Mouse (Mus musculus): ENCODE measurements around the gene Resp18. TPM values are rescaled to one million over a fixed set of nuclear protein-coding genes. Genes with fewer than 3 reads are reported as not detected.

The Resp18 gene
- polyA plus RNA-seq, 1 experiment from 2014 or later: 7.2 TPM

DNA sequence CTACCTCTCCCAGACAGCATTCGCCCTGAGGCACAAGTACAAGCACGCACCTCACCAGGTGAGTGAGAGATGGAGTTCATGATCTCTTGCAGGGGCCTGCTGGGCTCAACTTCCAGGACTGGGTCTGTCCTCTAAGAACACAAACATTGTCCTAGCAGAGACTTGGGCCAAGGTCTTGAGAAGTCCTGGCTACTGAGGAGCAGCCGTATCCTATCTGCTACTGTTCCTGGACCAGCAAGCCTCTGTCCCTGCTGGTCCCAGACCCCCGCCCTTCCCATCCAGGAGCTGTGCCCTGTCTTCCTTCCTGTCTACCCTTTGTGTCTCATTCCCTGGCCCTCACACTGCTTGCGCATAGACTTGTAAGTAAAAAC, 15.1 kb upstream of the Resp18 start:
- Histone ChIP-seq H3K27ac (replicated peaks) (no peak overlapping the region), H3K4me3 (no peak overlapping the region), H3K27me3 (ENCODE audit: low read depth, poor library complexity, severe bottlenecking) (no peaks in the 10 kb centered on the region), H3K36me3 (no peaks in the 10 kb centered on the region), H3K9me3 (replicated peaks) (no peaks in the 10 kb centered on the region), H3K4me1 (peaks cover 33% of the 10 kb centered on the region)
- no peak for DNase-seq (ENCODE audit: low spot score)
- WGBS: 84% methylated on average over 5 of the region's 5 CpGs

DNA sequence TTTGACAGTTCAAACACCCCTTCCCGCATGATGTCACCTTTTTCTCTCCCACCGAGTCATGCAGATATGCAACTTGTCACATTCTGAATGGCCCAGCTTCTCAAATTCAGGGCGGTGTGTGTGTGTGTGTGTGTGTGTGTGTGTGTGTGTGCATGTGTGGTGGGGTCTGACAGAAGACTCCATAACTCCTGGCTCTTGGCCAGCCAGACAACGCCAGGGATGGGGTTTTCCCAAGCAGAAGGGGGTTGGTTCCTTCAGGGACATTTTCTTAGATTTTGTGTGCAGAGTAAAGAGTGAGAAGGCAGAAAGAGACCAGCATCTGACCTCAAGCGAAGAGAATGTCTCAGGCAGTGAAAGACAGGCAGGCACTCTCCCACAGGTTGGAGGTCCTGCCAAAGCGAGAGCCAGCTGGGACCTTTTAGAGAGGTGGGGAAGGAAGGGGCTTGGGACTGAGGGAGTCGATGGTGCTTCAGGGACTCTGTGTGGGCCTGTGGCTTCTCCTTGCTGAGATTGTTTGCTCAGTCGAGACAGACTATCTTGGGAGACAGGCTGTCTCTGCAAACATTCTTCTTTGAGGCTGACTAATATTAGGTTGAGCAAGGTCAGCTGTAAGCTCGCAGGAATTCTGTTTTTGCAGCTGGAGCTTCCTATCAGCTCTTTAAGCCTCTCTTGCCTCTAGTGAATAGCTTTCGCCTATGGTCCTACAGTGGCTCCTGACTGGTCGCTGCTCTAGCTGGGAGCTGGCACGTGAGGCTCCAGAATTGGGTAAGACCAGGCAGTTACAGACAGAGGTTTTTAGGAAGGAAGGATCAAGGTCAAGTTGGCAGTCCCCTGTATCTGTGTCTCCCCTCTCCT, 14.5 kb upstream of the Resp18 start:
- H3K4me1 ChIP-seq: peaks cover 33% of the 10 kb centered on the region
- peak overlapping the region; percentile 24; the same call in 1 of the 2 replicates for H3K27ac ChIP-seq (replicated peaks)
- no peaks in the 10 kb centered on the region for H3K36me3 ChIP-seq
- H3K4me3 ChIP-seq: no peak overlapping the region
- H3K9me3 ChIP-seq (replicated peaks): no peaks in the 10 kb centered on the region
- no peak for DNase-seq (ENCODE audit: low spot score)
- no peaks in the 10 kb centered on the region for H3K27me3 ChIP-seq (ENCODE audit: low read depth, poor library complexity, severe bottlenecking)
- 68% methylated on average over 12 of the region's 12 CpGs for WGBS

DNA sequence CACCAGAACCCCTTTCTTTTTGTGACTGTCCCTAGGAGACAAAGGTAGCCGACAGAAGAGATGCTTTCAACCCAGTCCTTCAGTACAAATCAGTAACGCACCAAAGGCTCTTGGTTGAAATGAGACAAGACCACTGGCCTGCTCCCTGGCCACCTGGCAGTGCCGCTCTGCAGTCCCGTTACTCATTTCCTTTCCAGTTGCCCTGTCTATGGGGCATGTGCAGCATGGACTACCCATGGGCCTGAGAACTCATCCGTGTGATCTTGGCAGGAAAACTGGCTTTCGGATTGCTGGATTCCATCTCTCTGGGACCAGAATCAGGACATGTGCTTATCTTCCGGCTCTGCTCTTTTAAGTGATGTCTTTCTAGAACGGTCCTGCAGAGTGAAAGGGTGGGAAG, 13.1 kb upstream of the Resp18 start:
- 89% methylated on average over 8 of the region's 8 CpGs for WGBS
- no peak for DNase-seq (ENCODE audit: low spot score)
- Histone ChIP-seq H3K27me3 (ENCODE audit: low read depth, poor library complexity, severe bottlenecking) (no peaks in the 10 kb centered on the region), H3K4me3 (no peak overlapping the region), H3K36me3 (no peaks in the 10 kb centered on the region), H3K9me3 (replicated peaks) (no peaks in the 10 kb centered on the region), H3K27ac (replicated peaks) (no peak overlapping the region), H3K4me1 (peaks cover 33% of the 10 kb centered on the region)

DNA sequence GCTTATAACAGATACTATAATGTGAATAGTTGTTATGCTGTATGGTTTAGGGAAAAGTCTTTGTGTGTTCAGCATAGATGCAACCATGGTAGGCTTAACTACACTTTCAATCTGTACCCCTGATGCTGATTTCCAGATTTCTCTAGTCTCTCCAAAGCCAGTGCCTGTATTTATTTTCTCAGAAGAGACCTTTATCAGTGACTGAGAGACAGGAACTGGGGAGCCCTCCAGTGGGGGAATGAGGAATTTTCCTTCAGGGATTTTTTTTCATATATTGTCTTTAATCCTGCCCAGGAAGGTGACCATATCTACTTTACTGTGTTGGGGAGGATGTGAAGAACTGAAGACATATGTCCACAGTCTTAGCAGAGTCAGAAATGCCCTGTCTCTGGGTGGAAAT, 12.4 kb upstream of the Resp18 start:
- no peaks in the 10 kb centered on the region for H3K27me3 ChIP-seq (ENCODE audit: low read depth, poor library complexity, severe bottlenecking)
- H3K4me3 ChIP-seq: no peak overlapping the region
- H3K9me3 ChIP-seq (replicated peaks): no peaks in the 10 kb centered on the region
- no peak for DNase-seq (ENCODE audit: low spot score)
- peaks cover 33% of the 10 kb centered on the region for H3K4me1 ChIP-seq
- no peaks in the 10 kb centered on the region for H3K36me3 ChIP-seq
- peak overlapping the region; percentile 63; the same call in 1 of the 2 replicates for H3K27ac ChIP-seq (replicated peaks)

DNA sequence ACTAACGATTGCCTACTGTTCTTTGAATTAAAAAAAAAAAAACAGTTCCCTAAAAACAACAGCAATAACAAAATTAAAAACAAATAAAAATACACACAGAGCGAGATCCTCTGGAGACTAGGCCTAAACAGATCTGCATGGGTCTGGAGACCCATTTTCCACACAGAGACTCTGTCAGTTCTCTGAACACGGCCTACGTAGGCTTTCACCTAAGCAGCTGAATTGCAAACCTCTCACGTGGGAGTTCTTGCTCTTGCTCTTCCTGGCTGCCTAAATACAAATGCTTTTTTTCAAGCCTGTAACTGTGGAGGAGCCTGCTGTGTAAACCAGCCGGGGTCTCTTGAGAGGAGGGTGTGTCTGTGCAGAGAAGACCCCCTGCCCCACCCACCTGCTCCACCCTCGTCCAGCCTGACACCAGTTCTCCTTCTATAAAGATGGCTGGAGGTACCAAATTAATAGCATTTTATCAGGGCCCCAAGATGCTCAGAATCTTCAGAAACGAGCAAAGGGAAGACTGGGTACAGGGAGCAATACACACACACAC, 11.7 kb upstream of the Resp18 start:
- H3K27me3 ChIP-seq (ENCODE audit: low read depth, poor library complexity, severe bottlenecking): no peaks in the 10 kb centered on the region
- no peak for DNase-seq (ENCODE audit: low spot score)
- no peaks in the 10 kb centered on the region for H3K36me3 ChIP-seq
- H3K27ac ChIP-seq (replicated peaks): peak overlapping the region; percentile 63
- H3K4me3 ChIP-seq: no peak overlapping the region; the same call in 1 of the 2 replicates
- H3K4me1 ChIP-seq: peaks cover 33% of the 10 kb centered on the region
- H3K9me3 ChIP-seq (replicated peaks): no peaks in the 10 kb centered on the region
- 52% methylated on average over 8 of the region's 8 CpGs for WGBS

DNA sequence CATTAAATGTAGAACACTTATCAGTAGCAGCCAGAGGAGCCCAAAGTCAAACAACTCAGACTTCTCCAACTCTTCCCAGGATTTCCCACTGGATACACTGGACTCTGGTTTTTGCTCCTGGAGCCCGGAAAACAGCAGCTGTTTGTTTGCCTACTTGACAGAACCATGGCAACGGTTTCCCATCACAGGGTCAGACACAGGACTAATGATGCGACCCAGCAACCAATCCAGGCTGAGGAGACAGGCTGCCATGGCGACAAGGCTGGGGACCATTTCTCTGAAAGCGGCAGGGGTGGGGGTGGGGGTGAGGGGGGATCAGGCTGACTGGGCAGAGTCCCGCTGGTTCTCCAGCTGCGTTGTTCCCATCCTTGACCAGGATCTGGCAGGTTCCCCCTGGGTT, 11.2 kb upstream of the Resp18 start:
- Histone ChIP-seq H3K27ac (replicated peaks) (peak overlapping the region; percentile 63), H3K9me3 (replicated peaks) (no peaks in the 10 kb centered on the region), H3K4me1 (peaks cover 33% of the 10 kb centered on the region), H3K27me3 (ENCODE audit: low read depth, poor library complexity, severe bottlenecking) (no peaks in the 10 kb centered on the region), H3K4me3 (no peak overlapping the region), H3K36me3 (no peaks in the 10 kb centered on the region)
- DNase-seq (ENCODE audit: low spot score): peak; percentile 83
- 4% methylated on average over 7 of the region's 7 CpGs for WGBS

DNA sequence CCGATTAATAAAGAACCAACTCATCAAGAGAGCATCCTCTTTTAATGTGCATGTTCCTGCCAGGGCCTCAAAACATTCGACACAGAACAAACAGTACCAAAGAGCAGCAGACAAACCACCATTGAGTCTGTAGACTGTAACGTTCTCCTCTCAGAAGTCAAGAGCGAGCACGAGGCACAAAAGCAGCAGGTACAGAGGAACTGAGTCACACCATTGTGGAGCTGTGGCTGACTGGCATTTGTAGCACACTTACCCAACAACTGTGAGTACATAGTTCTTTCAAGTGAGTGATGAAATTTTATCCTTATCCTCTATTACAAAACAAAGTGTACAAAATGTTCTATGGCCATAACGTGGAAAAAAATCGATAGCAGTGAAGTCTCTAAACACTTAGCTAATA, 6.7 kb upstream of the Resp18 start:
- Histone ChIP-seq H3K36me3 (no peaks in the 10 kb centered on the region), H3K9me3 (replicated peaks) (peaks cover 14% of the 10 kb centered on the region), H3K27me3 (ENCODE audit: low read depth, poor library complexity, severe bottlenecking) (no peaks in the 10 kb centered on the region), H3K4me1 (peaks cover 15% of the 10 kb centered on the region), H3K27ac (replicated peaks) (no peak overlapping the region), H3K4me3 (no peak overlapping the region)
- 89% methylated on average over 7 of the region's 7 CpGs for WGBS
- DNase-seq (ENCODE audit: low spot score): no peak

DNA sequence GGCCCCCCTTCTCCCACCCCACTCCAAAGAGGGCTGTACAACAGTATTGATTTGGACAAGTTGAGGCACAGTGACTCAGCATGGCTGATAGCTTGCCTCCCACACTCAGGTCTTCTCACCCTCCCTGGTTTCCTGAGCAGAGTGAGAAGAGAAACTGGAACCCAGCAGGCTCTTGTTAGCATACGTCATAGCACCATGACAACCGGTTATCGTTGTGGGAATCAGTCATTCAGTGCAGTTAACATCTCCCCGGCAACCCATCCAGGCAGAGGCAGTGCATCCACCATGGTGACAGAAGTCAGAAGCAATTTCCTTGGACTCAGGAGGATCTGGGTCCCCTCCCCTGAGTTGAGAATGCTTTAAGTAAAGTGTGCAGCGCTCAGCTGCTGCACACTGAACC, 4.8 kb upstream of the Resp18 start:
- no peak overlapping the region for H3K4me3 ChIP-seq
- H3K9me3 ChIP-seq (replicated peaks): peaks cover 14% of the 10 kb centered on the region
- no peak for DNase-seq (ENCODE audit: low spot score)
- 77% methylated on average over 5 of the region's 5 CpGs for WGBS
- H3K36me3 ChIP-seq: no peaks in the 10 kb centered on the region
- no peak overlapping the region for H3K27ac ChIP-seq (replicated peaks)
- H3K4me1 ChIP-seq: peaks cover 4% of the 10 kb centered on the region; the same call in 1 of the 2 replicates
- peaks cover 8% of the 10 kb centered on the region for H3K27me3 ChIP-seq (ENCODE audit: low read depth, poor library complexity, severe bottlenecking)

DNA sequence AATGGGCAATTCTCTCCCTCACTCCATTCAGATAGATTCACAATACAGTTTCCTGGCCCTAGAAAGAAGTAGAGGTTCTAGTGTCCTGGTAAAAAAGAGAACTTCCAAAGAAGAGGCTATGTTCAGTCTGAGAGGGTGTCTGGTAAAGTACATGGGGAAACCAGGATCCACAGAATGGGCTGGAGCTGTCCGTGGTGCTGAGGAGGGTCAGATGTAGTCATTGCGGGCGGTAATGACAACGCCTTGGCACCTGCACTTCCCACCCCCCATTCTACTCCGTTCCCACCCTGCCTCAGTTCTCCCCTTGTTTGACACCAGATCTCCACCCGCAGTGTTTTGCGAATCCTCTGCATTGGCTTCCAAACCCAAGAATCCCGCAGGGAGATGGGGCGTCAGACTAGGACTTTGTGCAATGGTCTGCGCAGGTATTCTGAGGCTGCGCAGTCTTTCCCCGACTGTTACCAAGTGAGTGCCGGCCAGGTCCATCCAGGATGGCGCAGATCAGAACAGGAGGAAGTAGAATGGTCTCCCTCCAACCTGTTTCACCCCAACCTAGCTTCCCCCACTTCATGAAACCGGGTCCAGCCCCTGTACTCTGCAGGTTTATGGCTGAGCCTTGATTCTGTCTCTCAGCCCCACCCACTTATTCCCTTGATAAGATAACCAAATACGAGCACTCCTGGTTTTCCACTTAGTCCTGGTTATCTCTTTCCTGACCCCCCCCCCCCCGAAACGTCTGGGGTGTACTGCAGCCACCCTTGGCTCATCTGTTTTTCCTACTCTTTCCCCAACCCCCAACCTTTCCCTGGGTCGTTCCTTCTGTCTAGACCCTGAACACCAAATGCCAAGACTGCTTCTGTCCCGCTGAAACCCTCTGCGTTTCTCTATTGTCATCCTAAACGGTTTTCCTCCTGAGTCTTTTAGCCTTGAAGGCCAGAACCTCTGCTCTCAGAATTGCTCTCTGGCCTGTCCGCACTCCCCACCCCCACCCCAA, 723 bp downstream of the Resp18 start:
- peaks cover 14% of the 10 kb centered on the region for H3K9me3 ChIP-seq (replicated peaks)
- WGBS: 4% methylated on average over 23 of the region's 23 CpGs
- DNase-seq (ENCODE audit: low spot score): peak; percentile 60
- H3K4me3 ChIP-seq: peak overlapping the region; percentile 41
- H3K4me1 ChIP-seq: peaks cover 12% of the 10 kb centered on the region; the same call in 1 of the 2 replicates
- peaks cover 39% of the 10 kb centered on the region for H3K27me3 ChIP-seq (ENCODE audit: low read depth, poor library complexity, severe bottlenecking)
- H3K27ac ChIP-seq (replicated peaks): no peak overlapping the region
- no peaks in the 10 kb centered on the region for H3K36me3 ChIP-seq

DNA sequence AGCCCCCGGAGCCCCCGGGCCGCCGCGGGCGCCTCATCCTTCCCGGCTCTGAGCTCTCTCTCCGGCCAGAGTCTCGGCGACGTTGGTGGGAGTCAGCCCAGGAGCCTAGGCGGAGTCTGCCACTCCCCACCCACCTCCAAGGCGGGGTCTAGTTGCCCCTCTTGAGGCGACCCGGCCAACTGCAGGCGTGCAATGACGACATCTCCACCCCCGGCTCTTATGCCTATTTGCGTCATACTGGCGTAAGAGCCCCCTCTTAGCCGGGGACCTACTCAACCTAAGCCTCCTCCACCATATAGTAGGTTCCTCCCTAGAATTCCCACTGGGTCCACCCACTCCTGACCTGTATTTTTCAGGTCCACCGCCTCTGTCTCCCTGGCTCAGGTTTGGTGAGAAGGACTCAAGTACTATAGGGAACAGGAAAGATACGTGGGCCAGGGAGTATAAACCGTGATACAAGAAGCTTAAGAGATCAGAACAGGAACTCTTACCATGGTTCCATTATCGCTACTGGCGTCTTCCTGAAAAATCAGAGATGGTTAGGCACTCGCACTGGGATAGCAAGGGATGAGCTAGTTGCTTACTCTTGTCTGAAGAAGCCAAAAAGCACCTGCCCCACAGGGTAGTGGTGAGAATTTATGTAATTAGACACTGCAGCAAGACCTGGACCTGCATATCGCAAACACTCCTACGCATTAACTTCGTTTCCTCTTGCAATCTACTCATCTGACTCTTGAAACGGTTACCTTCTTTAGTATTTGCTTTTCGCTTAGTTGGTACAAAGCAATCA, 13.9 kb downstream of the Resp18 start, which contains the start of gene Ptprn:
Gene Ptprn (minus strand): TSS at position 412 of the 790 bp plus-strand sequence.
- Histone ChIP-seq H3K4me1 (peaks cover 16% of the 10 kb centered on the region), H3K4me3 (peak within 1 kb of the TSS; percentile 56), H3K9me3 (replicated peaks) (no peaks in the 10 kb centered on the region), H3K27me3 (ENCODE audit: low read depth, poor library complexity, severe bottlenecking) (peaks cover 54% of the 10 kb centered on the region), H3K36me3 (no peaks in the 10 kb centered on the region), H3K27ac (replicated peaks) (no peak within 1 kb of the TSS)
- 11% methylated on average over 32 of the region's 32 CpGs for WGBS
- peak; percentile 44 for DNase-seq (ENCODE audit: low spot score)

DNA sequence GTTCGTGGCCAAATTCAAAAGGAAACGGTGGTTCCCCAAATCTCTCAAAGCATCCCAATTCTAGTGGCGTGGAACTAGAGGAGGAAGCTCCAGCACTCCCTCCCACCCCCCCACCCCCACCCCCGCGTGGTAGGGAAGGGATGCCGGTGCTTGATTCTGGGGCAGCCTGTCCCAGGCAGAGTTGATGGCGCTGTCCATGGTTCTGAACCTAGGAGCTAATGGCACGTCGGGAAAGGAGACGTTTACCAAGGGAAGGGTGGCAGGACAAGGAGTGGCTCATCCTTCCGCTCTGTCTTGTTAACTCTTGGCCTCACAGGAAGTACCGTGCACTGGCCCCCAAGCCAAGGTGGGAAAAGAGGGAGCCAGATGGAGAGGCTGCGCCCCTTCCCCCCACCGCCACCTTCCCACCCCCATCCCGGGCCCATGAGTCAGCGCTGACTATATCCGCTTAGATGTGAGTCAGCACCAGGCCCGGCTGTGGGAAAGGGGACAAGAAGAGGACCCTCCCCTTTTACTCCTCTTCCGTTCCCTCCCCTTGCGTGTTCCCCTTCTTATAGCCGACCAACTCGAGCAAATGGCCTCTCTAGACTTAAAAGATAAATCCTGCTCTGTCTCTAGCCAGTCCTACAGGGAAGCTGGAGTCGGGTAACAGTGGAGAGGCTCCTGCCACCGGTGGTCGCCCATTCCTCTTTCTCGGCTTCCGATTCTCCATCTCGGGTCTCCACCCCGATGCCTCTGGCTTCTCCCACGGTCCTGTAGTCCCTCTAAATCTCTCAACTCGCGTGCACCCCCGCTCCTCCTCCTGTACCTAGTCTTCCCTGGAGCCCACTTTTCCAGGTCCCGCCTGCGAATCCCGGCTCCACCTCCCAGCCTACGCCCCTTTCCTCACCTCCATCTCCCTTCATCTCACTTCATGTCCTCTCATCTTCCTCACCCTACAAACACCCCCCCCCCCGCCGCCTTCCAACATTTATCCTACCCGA, 15.0 kb downstream of the Resp18 start:
- peak overlapping the region; percentile 56 for H3K4me3 ChIP-seq
- H3K27me3 ChIP-seq (ENCODE audit: low read depth, poor library complexity, severe bottlenecking): peaks cover 56% of the 10 kb centered on the region
- DNase-seq (ENCODE audit: low spot score): peak; percentile 73
- peaks cover 16% of the 10 kb centered on the region for H3K4me1 ChIP-seq
- H3K9me3 ChIP-seq (replicated peaks): no peaks in the 10 kb centered on the region
- WGBS: 2% methylated on average over 40 of the region's 40 CpGs
- H3K27ac ChIP-seq (replicated peaks): no peak overlapping the region
- no peaks in the 10 kb centered on the region for H3K36me3 ChIP-seq
